Mouse (Mus musculus): ENCODE data around the gene Gins1.

GRCm38 (mm10) chr2:150859709-150860470, 45.3 kb upstream of the Gins1 start:
- no peak for TF ChIP-seq POLR2A (IDR thresholded peaks at IDR 0.05; ENCODE audit: insufficient read depth, low read length)
- TF ChIP-seq CTCF (IDR thresholded peaks at IDR 0.05; ENCODE audit: low read depth, low read length), result no peak
